Mouse (Mus musculus) CH12.LX (cell line): ENCODE results near the gene Stx11. TPM values are rescaled to one million over a fixed set of nuclear protein-coding genes. Genes with fewer than 3 reads are reported as not detected.
A peak's percentile ranks its signal among the peaks of the same experiment; 100 is the strongest.

Source experiments
- DNase-seq: peaks from one replicate; pipeline ENCODE4 v3.0.0-alpha.2; 2013; ENCODE audit errors: extremely low read depth
- H3K27ac ChIP-seq: 2 replicates; pipeline ENCODE4 v1.5.1; 2012; ENCODE audit warnings: low read depth, mild to moderate bottlenecking, control low read depth, moderate library complexity; ENCODE audit not compliant: insufficient read depth
- H3K27me3 ChIP-seq: replicated peaks from 2 replicates; pipeline ENCODE3; 2012; ENCODE audit warnings: inconsistent platforms
- H3K36me3 ChIP-seq, 2 experiments: replicated peaks in 1 of 2; 2 replicates each; pipeline versions ENCODE3 to v1.6.1; 2012; ENCODE audit warnings: inconsistent platforms in 1 of 2, low read length in 1 of 2, mild to moderate bottlenecking in 1 of 2, mixed read lengths in 1 of 2, moderate library complexity in 1 of 2; ENCODE audit not compliant: control insufficient read depth in 1 of 2, insufficient read depth in 1 of 2
- H3K4me1 ChIP-seq, 2 experiments: 2 replicates each; pipeline ENCODE4 v1.6.1; 2012; ENCODE audit warnings: inconsistent platforms in 1 of 2, moderate library complexity in 1 of 2; ENCODE audit not compliant: insufficient read depth in 2 of 2, control insufficient read depth in 1 of 2
- H3K4me2 ChIP-seq: 2 replicates; pipeline ENCODE4 v1.6.1; 2012; ENCODE audit warnings: low read depth, mild to moderate bottlenecking, control low read depth; ENCODE audit not compliant: poor library complexity, insufficient read depth, severe bottlenecking
- H3K4me3 ChIP-seq, 3 experiments: fragments of 150-350 bp in 1 of 3; sonication (generic) in 1 of 3; replicated peaks in 1 of 3; 2 replicates each; pipeline versions ENCODE3 to v1.5.1; 2011 to 2012; ENCODE audit warnings: low read depth in 2 of 3, low read length in 2 of 3, mild to moderate bottlenecking in 2 of 3, moderate library complexity in 2 of 3, control low read depth in 1 of 3, improper control_type of control experiment in 1 of 3, inconsistent platforms in 1 of 3, mixed read lengths in 1 of 3; ENCODE audit not compliant: poor library complexity in 1 of 3
- H3K79me2 ChIP-seq: replicated peaks from 2 replicates; pipeline ENCODE4 v1.6.1; 2012; ENCODE audit warnings: mild to moderate bottlenecking, moderate library complexity; ENCODE audit not compliant: control insufficient read depth, poor library complexity, insufficient read depth, severe bottlenecking; ENCODE audit errors: extremely low read depth
- H3K9ac ChIP-seq: 2 replicates; pipeline ENCODE4 v1.6.1; 2012; ENCODE audit warnings: low read depth, mild to moderate bottlenecking, control low read depth, moderate library complexity; ENCODE audit not compliant: insufficient read depth
- H3K9me3 ChIP-seq: replicated peaks from 2 replicates; pipeline ENCODE3; 2012; ENCODE audit warnings: low read length, inconsistent platforms, mixed read lengths
- BHLHE40 ChIP-seq: IDR thresholded peaks from 2 replicates; pipeline ENCODE4 v1.6.1; 2011; ENCODE audit warnings: mild to moderate bottlenecking, low read depth, low read length, improper control_type of control experiment
- CHD1 ChIP-seq: IDR thresholded peaks from 2 replicates; pipeline ENCODE4 v1.6.1; 2012; ENCODE audit warnings: low read depth, low read length, improper control_type of control experiment, inconsistent platforms
- CHD2 ChIP-seq: IDR thresholded peaks from 2 replicates; pipeline ENCODE4 v1.6.1; 2011; ENCODE audit warnings: low read length, improper control_type of control experiment
- ELF1 ChIP-seq: IDR thresholded peaks from 2 replicates; pipeline ENCODE4 v1.6.1; 2014; ENCODE audit warnings: low read depth, mild to moderate bottlenecking, inconsistent platforms, low read length, improper control_type of control experiment
- EP300 ChIP-seq: IDR thresholded peaks from 2 replicates; pipeline ENCODE4 v1.6.1; 2011; ENCODE audit warnings: low read length, improper control_type of control experiment
- ETS1 ChIP-seq: conservative IDR thresholded peaks from 2 replicates; pipeline ENCODE4 v1.6.1; 2012; ENCODE audit warnings: low read depth, mild to moderate bottlenecking, inconsistent platforms, low read length, improper control_type of control experiment, moderate library complexity
- HCFC1 ChIP-seq: IDR thresholded peaks from 2 replicates; pipeline ENCODE4 v1.6.1; 2012; ENCODE audit warnings: low read depth, mild to moderate bottlenecking, inconsistent platforms, low read length, improper control_type of control experiment
- IRF4 ChIP-seq: IDR thresholded peaks from 2 replicates; pipeline ENCODE4 v1.6.1; 2014; ENCODE audit warnings: low read depth, mild to moderate bottlenecking, inconsistent platforms, low read length, improper control_type of control experiment
- JUN ChIP-seq: IDR thresholded peaks from 2 replicates; pipeline ENCODE4 v1.6.1; 2011; ENCODE audit warnings: low read depth, mild to moderate bottlenecking, low read length, improper control_type of control experiment, moderate library complexity; ENCODE audit not compliant: insufficient read depth
- JUND ChIP-seq: conservative IDR thresholded peaks from 2 replicates; pipeline ENCODE4 v1.6.1; 2011; ENCODE audit warnings: low read depth, low read length, improper control_type of control experiment
- MAFK ChIP-seq: IDR thresholded peaks from 2 replicates; pipeline ENCODE4 v1.6.1; 2011; ENCODE audit warnings: low read length, improper control_type of control experiment; ENCODE audit not compliant: insufficient replicate concordance
- MAX ChIP-seq: IDR thresholded peaks from 2 replicates; pipeline ENCODE4 v1.6.1; 2011; ENCODE audit warnings: low read length, improper control_type of control experiment
- MEF2A ChIP-seq: IDR thresholded peaks from 2 replicates; pipeline ENCODE4 v1.6.1; 2014; ENCODE audit warnings: low read depth, mild to moderate bottlenecking, inconsistent platforms, low read length, improper control_type of control experiment, borderline replicate concordance
- MXI1 ChIP-seq: IDR thresholded peaks from 2 replicates; pipeline ENCODE4 v1.6.1; 2011; ENCODE audit warnings: mild to moderate bottlenecking, low read depth, low read length, improper control_type of control experiment
- MYC ChIP-seq: IDR thresholded peaks from 2 replicates; pipeline ENCODE4 v1.6.1; 2011; ENCODE audit warnings: low read depth, mild to moderate bottlenecking, improper control_type of control experiment, low read length
- NRF1 ChIP-seq: IDR thresholded peaks from 2 replicates; pipeline ENCODE4 v1.6.1; 2014; ENCODE audit warnings: low read depth, mild to moderate bottlenecking, inconsistent platforms, low read length, improper control_type of control experiment, moderate library complexity
- POLR2A ChIP-seq: IDR thresholded peaks from 2 replicates; pipeline ENCODE4 v1.6.1; 2011; ENCODE audit warnings: low read depth, mild to moderate bottlenecking, improper control_type of control experiment, low read length
- POLR2AphosphoS2 ChIP-seq: IDR thresholded peaks from 2 replicates; pipeline ENCODE4 v1.6.1; 2011; ENCODE audit warnings: low read depth, low read length, improper control_type of control experiment
- RCOR1 ChIP-seq: conservative IDR thresholded peaks from 2 replicates; pipeline ENCODE4 v1.6.1; 2012; ENCODE audit warnings: low read depth, mild to moderate bottlenecking, inconsistent platforms, low read length, improper control_type of control experiment
- SIN3A ChIP-seq: IDR thresholded peaks from 2 replicates; pipeline ENCODE4 v1.6.1; 2012; ENCODE audit warnings: low read length, improper control_type of control experiment, inconsistent platforms
- TCF12 ChIP-seq: IDR thresholded peaks from 2 replicates; pipeline ENCODE4 v1.6.1; 2014; ENCODE audit warnings: low read depth, mild to moderate bottlenecking, inconsistent platforms, low read length, improper control_type of control experiment
- dilution Hi-C: fragments of 300-500 bp; cut with MboI; formaldehyde crosslinking; loops from 2 replicates; pipeline ENCODE4 v1.14.3; 2020; ENCODE audit warnings: low sequenced_read_pairs; ENCODE audit not compliant: extremely low pct_unique_long_range_greater_than_20kb, extremely low pct_ligation_motif_present
- in situ Hi-C: fragments of 300-500 bp; cut with MboI; formaldehyde crosslinking; loops from 3 replicates; pipeline ENCODE4 v1.14.3; 2019; ENCODE audit warnings: low sequenced_read_pairs, low pct_ligation_motif_present, low pct_unique_long_range_greater_than_20kb, mixed read lengths
- polyA plus RNA-seq: library from polyadenylated mRNA; unstranded; fragments of >175 nt; gene quantifications from 2 replicates; pipeline ENCODE4 v1.2.1, GENCODE M21; 2012; ENCODE audit warnings: low read depth; ENCODE audit not compliant: insufficient read length
- total RNA-seq, 2 experiments: library from RNA; depleted of rRNA; stranded (reverse); fragments of 300-350 nt in 1 of 2; fragments of >200 nt in 1 of 2; gene quantifications; 2 replicates each; pipeline ENCODE4 v1.2.3; 2012 to 2014

The Stx11 gene
- total and polyA plus RNA-seq, 3 experiments = 22.2 to 49.8 (median 47.7) TPM

DNA sequence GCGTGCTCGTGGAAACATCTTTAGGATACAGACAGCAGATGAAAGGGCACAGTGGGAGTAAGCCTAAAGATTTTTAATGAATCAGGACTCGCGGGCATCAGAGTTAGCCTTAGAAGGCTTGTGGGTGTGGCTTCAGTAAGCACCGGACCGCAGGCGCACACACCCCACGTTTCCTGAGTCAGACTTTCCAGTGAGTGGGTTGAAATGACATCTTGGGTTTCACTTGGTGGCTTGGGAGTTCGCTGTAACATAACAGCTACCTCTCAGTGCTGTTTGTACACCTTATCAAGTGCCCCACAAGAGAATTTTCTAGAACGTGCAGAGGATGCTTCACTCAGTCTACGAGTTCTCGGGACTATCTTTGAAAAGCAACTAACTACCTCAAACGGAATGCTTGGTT lies 75.7 kb downstream of the Stx11 start:
- in situ Hi-C loops = no loop called here
- TF ChIP-seq IRF4 (peak; percentile 92), POLR2AphosphoS2 (no peak), MAFK (peak; percentile 85), TCF12 (peak; percentile 43; the same call in 1 of the 2 replicates), MYC (peak; percentile 78; the same call in 1 of the 2 replicates), ELF1 (no peak), EP300 (peak; percentile 95), POLR2A (no peak), RCOR1 (peak; percentile 86), SIN3A (no peak; the same call in 1 of the 2 replicates), ETS1 (peak; percentile 92), NRF1 (peak; percentile 61), MXI1 (peak; percentile 24; the same call in 1 of the 2 replicates), BHLHE40 (peak; percentile 99), JUN (peak; percentile 98), HCFC1 (peak; percentile 21; the same call in 1 of the 2 replicates), CHD2 (0 out of 2 replicates have a peak, but pooled peaks have one; percentile 41), MAX (peak; percentile 61; the same call in 1 of the 2 replicates), JUND (peak; percentile 99), CHD1 (no peak), MEF2A (peak; percentile 70)

More for the DNA sequence above, 75.7 kb downstream of the Stx11 start:
- Histone ChIP-seq H3K9me3 (no peaks in the 10 kb centered on the region), H3K79me2 (no peaks in the 10 kb centered on the region), H3K4me2 (peak overlapping the region; percentile 54; the same call in 1 of the 2 replicates), H3K36me3 (no peaks in the 10 kb centered on the region), H3K4me1 (peaks cover 5 to 15% of the 10 kb centered on the region in 2 experiments; a peak in 3 of 4 replicates), H3K27me3 (peaks cover 7% of the 10 kb centered on the region), H3K27ac (no peak overlapping the region), H3K4me3 (no peak overlapping the region), H3K9ac (no peak overlapping the region)
- DNase-seq = peak; percentile 91
- dilution Hi-C loops = no loop called here

Other genes with a start within 250 kb of the Stx11 start
- gene Utrn, start 94.9 kb downstream of the Stx11 start, total RNA-seq (2012; rRNA removed) = 0.42 and 1.1 TPM in 2 replicates
- 0.46 and 0.67 TPM in 2 replicates for gene Utrn, start 94.9 kb downstream of the Stx11 start, total RNA-seq (2014; rRNA removed)
- gene Utrn, start 94.9 kb downstream of the Stx11 start, polyA plus RNA-seq = 0.30 and 0.31 TPM in 2 replicates
- gene Sf3b5, start 41.0 kb upstream of the Stx11 start, total RNA-seq (2012; rRNA removed) = 49.1 and 49.6 TPM in 2 replicates
- 41.8 and 51.3 TPM in 2 replicates for gene Sf3b5, start 41.0 kb upstream of the Stx11 start, total RNA-seq (2014; rRNA removed)
- 36.6 and 41.9 TPM in 2 replicates for gene Sf3b5, start 41.0 kb upstream of the Stx11 start, polyA plus RNA-seq
- gene Plagl1, start 96.2 kb upstream of the Stx11 start, total RNA-seq (2012; rRNA removed) = 0.42 and 1.7 TPM in 2 replicates
- 0.04 and 0.48 TPM in 2 replicates for gene Plagl1, start 96.2 kb upstream of the Stx11 start, total RNA-seq (2014; rRNA removed)
- gene Plagl1, start 96.2 kb upstream of the Stx11 start, polyA plus RNA-seq = 0.22 and 0.87 TPM in 2 replicates
- not detected in 2 replicates for gene Zc2hc1b, start 213.7 kb upstream of the Stx11 start, total RNA-seq (2012; rRNA removed)
- gene Zc2hc1b, start 213.7 kb upstream of the Stx11 start, total RNA-seq (2014; rRNA removed) = not detected in 2 replicates
- not detected in 2 replicates for gene Zc2hc1b, start 213.7 kb upstream of the Stx11 start, polyA plus RNA-seq
- 32.1 and 37.3 TPM in 2 replicates for gene Ltv1, start 228.9 kb upstream of the Stx11 start, total RNA-seq (2012; rRNA removed)
- 60.1 and 66.0 TPM in 2 replicates for gene Ltv1, start 228.9 kb upstream of the Stx11 start, total RNA-seq (2014; rRNA removed)
- 92.8 and 93.4 TPM in 2 replicates for gene Ltv1, start 228.9 kb upstream of the Stx11 start, polyA plus RNA-seq